Comparison of ENCODE assay signal across 21 mouse cellular contexts in genomic region chr9:21102076-21102475, GRCm38 (mm10). TPM values are rescaled to one million over a fixed set of nuclear protein-coding genes. Genes with fewer than 3 reads are reported as not detected.
DNase-seq lines count a peak whose midpoint lies in the region; TF ChIP-seq lines count a peak whose summit lies in the region.
"Had no signal": no experiment of that assay in that cellular context is flagged by ENCODE, and none has a peak within 500 bp of the region (broad histone marks: within the 10 kb centered on the region; RNA-seq: fewer than 3 reads in every experiment).

No protein-coding gene starts in this region.

- no peak for TF ChIP-seq EP300 in MEL (IDR thresholded peaks at IDR 0.05; ENCODE audit: low read depth in 1 of 2, low read length in 2 of 2)

- no peaks in the 10 kb centered on the region for H3K9me3 ChIP-seq in MEL (replicated peaks; ENCODE audit: insufficient read depth, low read length)
- H3K9me3 ChIP-seq: G1E had no signal

- no peaks in the 10 kb centered on the region for H3K79me2 ChIP-seq in MEL (ENCODE audit: control insufficient read depth, insufficient read depth, low read length, poor library complexity)

- no peak overlapping the region for H3K9ac ChIP-seq in MEL (ENCODE audit: control insufficient read depth, low read depth, low read length, poor library complexity, severe bottlenecking)

- 95% methylated on average over 2 of the region's 2 CpGs for WGBS in kidney, adult 2 months

- TF ChIP-seq CTCF in kidney, adult 2 months (conservative IDR thresholded peaks at IDR 0.05; ENCODE audit: insufficient read depth, insufficient read length, low read depth, low read length), result no peak
- TF ChIP-seq CTCF in MEL (IDR thresholded peaks at IDR 0.05 in 2 of 3, conservative IDR thresholded peaks at IDR 0.05 in 1 of 3; ENCODE audit: control insufficient read depth in 1 of 3, insufficient read depth in 1 of 3, low read depth in 2 of 3, low read length in 3 of 3, poor library complexity in 1 of 3, severe bottlenecking in 1 of 3), result no peak; a peak in 1 of 6 replicates

- TF ChIP-seq RAD21 in MEL (IDR thresholded peaks at IDR 0.05; ENCODE audit: low read depth, low read length), result no peak

- H3K4me3 ChIP-seq in kidney, adult 2 months (ENCODE audit: insufficient read depth, low read depth, low read length), result no peak overlapping the region
- H3K4me3 ChIP-seq in MEL (ENCODE audit: control insufficient read depth in 1 of 2, insufficient read depth in 1 of 2, low read depth in 2 of 2, low read length in 2 of 2), result no peak overlapping the region

- H3K36me3 ChIP-seq in kidney, adult 2 months (ENCODE audit: control insufficient read depth, insufficient read depth, low read length), result no peaks in the 10 kb centered on the region
- peaks cover 0 to 21% of the 10 kb centered on the region in 2 experiments; a peak in 3 of 4 replicates for H3K36me3 ChIP-seq in MEL (ENCODE audit: control insufficient read depth in 1 of 2, insufficient read depth in 2 of 2, low read length in 2 of 2)

- no peaks in the 10 kb centered on the region for H3K27me3 ChIP-seq in kidney, adult 2 months (replicated peaks; ENCODE audit: control insufficient read depth, insufficient read depth, low read length)
- H3K27me3 ChIP-seq in MEL (ENCODE audit: control insufficient read depth in 1 of 2, insufficient read depth in 2 of 2, low read length in 2 of 2), result no peaks in the 10 kb centered on the region
- H3K27me3 ChIP-seq: CH12.LX, Patski had no signal

- no peak overlapping the region for H3K27ac ChIP-seq in kidney, adult 2 months (ENCODE audit: insufficient read depth, low read depth, low read length)
- H3K27ac ChIP-seq in MEL (ENCODE audit: control insufficient read depth, low read depth, low read length), result no peak overlapping the region

- no peaks in the 10 kb centered on the region for H3K4me1 ChIP-seq in kidney, adult 2 months (ENCODE audit: control insufficient read depth, insufficient read depth, low read length)
- peaks cover 13 to 26% of the 10 kb centered on the region in 2 experiments for H3K4me1 ChIP-seq in MEL (ENCODE audit: control insufficient read depth in 1 of 2, insufficient read depth in 2 of 2, low read length in 2 of 2)

- peak; percentile 23 for DNase-seq in kidney, adult 2 months
- no peak for DNase-seq in kidney, postnatal 10 days
- peak; percentile 15 for DNase-seq in kidney, postnatal 14 days
- DNase-seq in kidney, adult 11 months, result no peak
- no peak for DNase-seq in MEL (ENCODE audit: low read depth, low spot score)
- no peak for DNase-seq in Muller cell, postnatal 12 days (ENCODE audit: inconsistent ontology term)
- DNase-seq: adrenal gland, adult 2 months; adrenal gland, adult 8-10 months; adrenal gland, postnatal 10 days; adrenal gland, postnatal 14 days; adrenal gland, postnatal 25 days; B cell, adult 2 months; cerebellum, adult 11 months; cerebellum, adult 11-12 months; cerebellum, adult 18-20 months; cerebellum, adult 2 months; cerebellum, adult 8-10 months had no signal

- TF ChIP-seq POLR2A in kidney, adult 2 months (IDR thresholded peaks at IDR 0.05; ENCODE audit: low read depth, low read length), result no peak
- no peak for TF ChIP-seq POLR2A in MEL (IDR thresholded peaks at IDR 0.05; ENCODE audit: control insufficient read depth in 1 of 2, insufficient read depth in 1 of 2, low read depth in 1 of 2, low read length in 2 of 2, poor library complexity in 1 of 2)

TF ChIP-seq in MEL, 35 proteins besides CTCF, POLR2A, EP300 and RAD21:
- TF ChIP-seq SMC3 (IDR thresholded peaks at IDR 0.05; ENCODE audit: low read depth, low read length), result peak; percentile 3; the same call in 1 of the 2 replicates
- 0 out of 2 replicates have a peak, but pooled peaks have one; percentile 8 for TF ChIP-seq ZMIZ1 (IDR thresholded peaks at IDR 0.05; ENCODE audit: low read depth, low read length)
- no peak for TF ChIP-seq USF1 (IDR thresholded peaks at IDR 0.05; ENCODE audit: low read depth, low read length)

RNA-seq across cellular contexts. Expression of gene Raver1, which starts 10.3 kb away (rescaled TPM):
- polyA plus RNA-seq in kidney, adult 2 months (2012; rRNA removed), result 45.8 and 47.3 TPM in 2 replicates
- 50.0 and 60.1 TPM in 2 replicates for total RNA-seq in MEL (2012; rRNA removed)
- polyA plus RNA-seq in MEL (2012; ENCODE audit: insufficient read depth in 1 of 2, insufficient read length in 2 of 2, low read depth in 1 of 2, low replicate concordance in 2 of 2, missing spikeins in 1 of 2), result 100 to 1,000 TPM in 1 of 2 experiments, not detected in 1; 291 TPM

RNA-seq across cellular contexts. Expression of gene Gm38431, which starts 10.3 kb away (rescaled TPM):
- 1.1 and 2.6 TPM in 2 replicates for polyA plus RNA-seq in kidney, adult 2 months (2012; rRNA removed)
- total RNA-seq in MEL (2012; rRNA removed), result 42.1 and 47.8 TPM in 2 replicates
- 100 to 1,000 TPM in 1 of 2 experiments, 10 to 100 TPM in 1; 38.9 to 191 TPM for polyA plus RNA-seq in MEL (2012; ENCODE audit: insufficient read depth in 1 of 2, insufficient read length in 2 of 2, low read depth in 1 of 2, low replicate concordance in 2 of 2, missing spikeins in 1 of 2)

RNA-seq across cellular contexts. Expression of gene Fdx1l, which starts 28.7 kb away (rescaled TPM):
- polyA plus RNA-seq in kidney, adult 2 months (2012; rRNA removed), result 59.8 and 67.0 TPM in 2 replicates
- 198 and 247 TPM in 2 replicates for total RNA-seq in MEL (2012; rRNA removed)
- polyA plus RNA-seq in MEL (2012; ENCODE audit: insufficient read depth in 1 of 2, insufficient read length in 2 of 2, low read depth in 1 of 2, low replicate concordance in 2 of 2, missing spikeins in 1 of 2), result 100 to 1,000 TPM; 305 to 361 TPM

RNA-seq across cellular contexts. Expression of gene Tyk2, which starts 29.0 kb away (rescaled TPM):
- polyA plus RNA-seq in kidney, adult 2 months (2012; rRNA removed), result 17.0 and 19.0 TPM in 2 replicates
- 43.8 and 45.6 TPM in 2 replicates for total RNA-seq in MEL (2012; rRNA removed)
- polyA plus RNA-seq in MEL (2012; ENCODE audit: insufficient read depth in 1 of 2, insufficient read length in 2 of 2, low read depth in 1 of 2, low replicate concordance in 2 of 2, missing spikeins in 1 of 2), result 10 to 100 TPM in 1 of 2 experiments, not detected in 1; 63.3 TPM

RNA-seq across cellular contexts. Expression of gene Gm49373, which starts 29.2 kb away (rescaled TPM):
- 0.20 and 0.27 TPM in 2 replicates for polyA plus RNA-seq in kidney, adult 2 months (2012; rRNA removed)
- 4.6 and 6.4 TPM in 2 replicates for total RNA-seq in MEL (2012; rRNA removed)
- 1 to 10 TPM in 1 of 2 experiments, not detected in 1; 8.3 TPM for polyA plus RNA-seq in MEL (2012; ENCODE audit: insufficient read depth in 1 of 2, insufficient read length in 2 of 2, low read depth in 1 of 2, low replicate concordance in 2 of 2, missing spikeins in 1 of 2)
- polyA plus RNA-seq: activated CD4-positive, CD25-positive, alpha-beta regulatory T cell, adult 4 months had no signal

Comparison
In these comparisons a context has a peak if more than half of its experiments do, and no peak if none do; other contexts are left out.
1. DNase-seq: peak in kidney, adult 2 months (single experiment) and kidney, postnatal 14 days (single experiment); none in kidney, postnatal 10 days (single experiment), kidney, adult 11 months (single experiment), MEL (single experiment) and Muller cell, postnatal 12 days (single experiment).
2. RNA of gene Gm38431, which starts 10.3 kb away (polyA plus RNA-seq): 38.9 to 191 TPM in MEL; 1.1 to 2.6 TPM in kidney, adult 2 months; every median in the first group is over 10 times any median in the second.